Mouse (Mus musculus) adrenal gland, postnatal 25 days (tissue): ENCODE data around the gene Hsd17b11. TPM values are rescaled to one million over a fixed set of nuclear protein-coding genes. Genes with fewer than 3 reads are reported as not detected.
"Not testable (repeated sequence)": the region's sequence is repeated elsewhere in the genome, so short reads cannot be mapped to it uniquely, and the experiment has no call there.

Experiments used
- DNase-seq: peaks from one replicate; pipeline ENCODE4 v3.0.0; 2021; ENCODE audit warnings: mixed read lengths
- total RNA-seq: library from RNA; stranded (reverse); gene quantifications from 2 replicates; pipeline ENCODE4 v1.2.3, GENCODE M21; 2021

Hsd17b11 gene
- total RNA-seq, 1 experiment from 2014 or later: 83.2 TPM

- no peak for DNase-seq
Measured at GRCm38 (mm10) chr5:104035824-104036223, 14.1 kb upstream of the Hsd17b11 start.

DNA sequence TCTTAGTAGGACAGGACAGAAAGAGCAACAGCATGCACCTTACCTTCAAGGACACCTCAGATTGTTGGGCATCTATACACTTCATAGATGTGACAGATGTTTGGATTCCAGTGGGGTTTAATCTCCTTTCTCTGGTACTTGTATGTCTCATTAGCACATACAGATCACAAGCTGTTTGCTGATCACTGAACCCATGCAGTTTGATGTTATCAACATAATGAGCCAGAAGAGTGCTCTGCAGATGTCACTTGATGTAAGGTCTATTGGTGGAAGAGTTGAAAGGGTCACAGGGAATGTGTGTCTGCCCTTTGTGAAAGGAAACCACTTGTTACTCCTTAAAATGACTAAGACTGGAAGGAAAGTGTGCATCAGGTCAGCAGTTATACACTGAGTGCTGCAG, 13.3 kb upstream of the Hsd17b11 start:
- DNase-seq: no peak

GRCm38 (mm10) chr5:104032434-104033097, 10.8 kb upstream of the Hsd17b11 start:
- no peak for DNase-seq

GRCm38 (mm10) chr5:104025245-104025854, 3.6 kb upstream of the Hsd17b11 start:
- DNase-seq: no peak

GRCm38 (mm10) chr5:104024762-104025161, 3.0 kb upstream of the Hsd17b11 start:
- no peak for DNase-seq

DNA sequence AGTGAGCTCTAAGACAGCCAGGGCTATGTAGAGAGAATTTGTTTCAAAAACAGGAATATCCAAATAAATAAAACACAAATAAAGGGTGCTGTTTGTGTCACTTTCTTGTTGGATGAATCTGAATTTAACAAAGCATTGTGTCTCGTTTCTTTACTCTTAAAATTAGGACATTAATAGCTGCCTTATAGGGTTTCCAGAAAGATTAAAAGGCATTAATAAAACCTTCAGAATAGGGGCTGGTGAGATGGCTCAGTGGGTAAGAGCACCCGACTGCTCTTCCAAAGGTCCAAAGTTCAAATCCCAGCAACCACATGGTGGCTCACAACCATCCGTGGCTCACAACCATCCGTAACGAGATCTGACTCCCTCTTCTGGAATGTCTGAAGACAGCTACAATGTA, 2.5 kb upstream of the Hsd17b11 start:
- DNase-seq: not testable (repeated sequence)

GRCm38 (mm10) chr5:104023289-104024020, 1.7 kb upstream of the Hsd17b11 start:
- no peak for DNase-seq

DNA sequence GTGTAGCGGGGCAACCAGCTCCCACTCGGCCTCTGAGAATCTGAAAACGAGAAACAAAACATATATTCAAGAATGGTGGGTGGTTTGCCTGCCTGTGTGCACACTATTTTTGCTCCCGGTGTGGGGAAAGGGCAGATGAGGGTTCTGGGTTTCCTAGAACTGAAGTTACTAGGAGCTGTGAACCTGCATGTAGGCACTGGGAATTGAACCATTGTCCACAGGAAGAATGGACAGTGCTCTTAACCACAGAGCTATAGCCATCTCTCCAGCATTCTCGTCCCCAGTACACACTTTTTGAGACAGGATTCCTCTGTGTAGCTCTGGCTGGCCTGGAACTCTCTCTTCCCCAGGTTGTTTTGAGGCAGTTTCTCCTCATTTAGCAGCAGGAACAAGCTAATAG, 839 bp upstream of the Hsd17b11 start:
- DNase-seq: no peak

GRCm38 (mm10) chr5:104011419-104011818, 10.3 kb downstream of the Hsd17b11 start:
- DNase-seq: no peak

- no peak for DNase-seq
Measured at GRCm38 (mm10) chr5:104010261-104010660, 11.5 kb downstream of the Hsd17b11 start.

DNA sequence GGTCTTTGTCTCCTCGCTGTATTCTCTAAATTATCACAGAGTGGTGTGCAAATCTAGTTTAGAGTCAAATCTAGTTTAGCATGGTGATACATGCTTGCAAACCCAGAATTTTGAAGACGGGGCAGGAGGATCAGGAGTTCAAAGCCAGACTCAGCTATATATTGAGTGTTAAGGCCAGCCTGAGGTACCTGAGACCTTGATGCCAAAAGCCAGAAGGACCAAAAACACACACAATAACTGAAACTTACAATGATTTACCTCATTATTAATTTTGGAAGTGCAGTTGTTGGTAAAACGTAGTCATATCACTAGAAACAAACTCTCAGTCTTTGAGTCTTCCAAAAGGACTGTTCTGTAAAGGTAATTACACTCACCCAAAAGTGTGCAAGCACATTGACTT, 12.3 kb downstream of the Hsd17b11 start:
- DNase-seq: no peak

- no peak for DNase-seq
Measured at GRCm38 (mm10) chr5:104007801-104008200, 13.9 kb downstream of the Hsd17b11 start.

DNA sequence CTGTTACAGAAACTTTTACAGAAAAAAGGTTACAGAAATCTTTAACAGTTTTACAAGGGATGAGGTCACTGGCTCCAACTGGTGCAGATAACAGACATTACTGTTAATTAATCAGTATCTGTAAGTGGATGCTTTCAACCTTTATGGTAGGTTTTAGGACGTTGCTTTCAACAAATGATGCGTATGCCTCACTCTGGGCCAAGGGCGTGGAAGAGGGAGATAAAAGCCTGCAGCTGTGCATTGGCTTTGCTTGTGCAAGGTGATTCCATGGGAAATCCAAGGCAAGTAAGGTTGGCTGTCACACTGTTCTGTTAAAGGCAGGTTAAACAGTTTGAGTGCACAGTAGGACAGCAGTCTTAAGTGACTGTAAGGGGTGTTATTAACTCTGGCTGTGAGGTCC, 14.9 kb downstream of the Hsd17b11 start:
- DNase-seq: no peak

GRCm38 (mm10) chr5:104003955-104004354, 17.8 kb downstream of the Hsd17b11 start:
- no peak for DNase-seq

- DNase-seq: no peak
Measured at GRCm38 (mm10) chr5:104003256-104003931, 18.3 kb downstream of the Hsd17b11 start.

DNA sequence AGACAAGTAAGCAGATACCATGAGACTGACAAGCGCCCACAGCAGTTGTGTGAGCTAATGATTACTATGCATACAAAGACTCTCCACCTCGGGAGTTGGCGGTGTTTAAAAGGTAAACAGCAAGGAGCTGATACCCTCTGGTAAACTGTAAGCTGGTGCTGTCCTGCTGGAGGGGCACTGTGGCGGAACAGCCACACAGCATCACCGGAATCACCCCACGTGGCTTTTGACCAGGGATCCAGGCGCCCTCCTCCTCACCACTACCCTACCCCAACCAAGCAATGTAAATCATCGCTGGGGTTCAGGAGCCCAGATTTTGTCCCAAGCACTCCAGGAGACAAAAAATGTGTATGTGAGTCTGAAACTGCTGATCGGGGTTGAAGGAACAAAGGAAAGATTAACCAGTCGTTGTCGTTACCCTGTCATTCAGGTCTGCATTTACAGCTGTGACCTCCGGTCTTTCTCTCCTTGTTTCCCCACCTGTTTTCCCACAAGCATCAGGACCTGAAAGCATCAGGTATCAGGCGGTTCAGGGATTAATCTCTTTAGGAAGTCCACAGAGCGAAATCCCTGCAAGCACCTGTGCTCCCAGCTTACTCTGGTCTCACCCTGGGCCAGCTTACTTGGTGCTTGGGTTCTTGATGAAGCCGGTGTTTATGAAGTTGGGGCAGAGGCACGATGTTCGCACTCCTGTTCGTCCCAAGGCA, 19.0 kb downstream of the Hsd17b11 start:
- DNase-seq: no peak

- peak; percentile 85 for DNase-seq
Measured at GRCm38 (mm10) chr5:103999738-104000137, 22.0 kb downstream of the Hsd17b11 start.

DNA sequence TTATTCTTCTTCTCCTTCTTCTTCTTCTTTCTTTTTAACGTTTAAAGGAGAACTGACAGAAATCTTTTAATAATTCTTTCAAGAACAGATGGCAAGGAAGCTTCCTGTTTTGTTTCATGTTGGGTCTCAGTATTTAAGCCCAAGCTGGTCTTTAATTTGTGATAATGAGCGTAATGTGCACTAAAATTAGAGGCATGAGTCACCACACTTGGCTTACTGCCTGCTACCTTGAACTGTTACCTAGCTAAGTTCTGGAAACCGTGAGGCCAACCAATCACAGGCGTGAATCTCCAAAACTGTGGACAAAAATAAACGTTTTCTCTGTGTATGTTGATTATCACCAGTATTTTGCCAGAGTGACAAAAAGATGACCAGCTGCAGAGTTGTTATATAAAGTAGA, 23.0 kb downstream of the Hsd17b11 start:
- DNase-seq: peak; percentile 58

GRCm38 (mm10) chr5:103995181-103995580, 26.5 kb downstream of the Hsd17b11 start:
- DNase-seq: no peak

DNA sequence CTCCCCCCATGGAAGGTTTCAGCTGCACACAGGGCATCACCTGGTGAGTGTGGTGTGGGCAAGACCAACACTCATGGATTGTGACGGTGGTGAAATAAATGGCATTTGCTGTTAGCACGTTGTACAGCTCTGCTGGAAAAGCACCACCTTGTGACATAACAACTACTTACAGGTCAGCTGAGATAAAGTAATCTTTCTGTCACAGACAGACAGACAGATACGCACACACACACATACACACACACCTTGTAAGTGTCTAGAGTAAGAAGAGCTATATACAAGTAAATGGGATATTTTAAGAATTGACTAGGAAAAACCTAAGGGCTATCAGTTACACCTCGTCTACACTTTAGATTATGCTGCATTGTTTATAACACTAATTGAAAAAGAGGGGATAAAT, 27.1 kb downstream of the Hsd17b11 start:
- no peak for DNase-seq

DNA sequence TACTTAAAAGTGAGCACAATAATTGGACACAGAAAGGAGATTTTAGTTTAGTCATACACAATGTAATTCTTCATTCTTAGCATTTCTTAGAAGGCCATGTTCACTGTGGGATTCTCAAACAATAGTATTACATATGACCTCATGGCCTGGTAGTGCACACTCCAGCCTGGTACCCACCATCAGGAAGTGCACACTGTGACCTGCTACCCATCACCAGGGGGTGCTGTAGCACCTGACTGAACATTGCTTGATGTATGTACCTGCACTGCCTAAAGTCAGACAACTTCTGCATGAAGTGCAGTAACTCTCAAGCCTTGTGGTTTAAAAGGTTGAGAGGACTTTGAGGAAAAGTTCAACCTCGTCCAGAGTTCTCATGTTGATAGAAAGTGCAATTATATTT, 28.1 kb downstream of the Hsd17b11 start:
- no peak for DNase-seq

DNA sequence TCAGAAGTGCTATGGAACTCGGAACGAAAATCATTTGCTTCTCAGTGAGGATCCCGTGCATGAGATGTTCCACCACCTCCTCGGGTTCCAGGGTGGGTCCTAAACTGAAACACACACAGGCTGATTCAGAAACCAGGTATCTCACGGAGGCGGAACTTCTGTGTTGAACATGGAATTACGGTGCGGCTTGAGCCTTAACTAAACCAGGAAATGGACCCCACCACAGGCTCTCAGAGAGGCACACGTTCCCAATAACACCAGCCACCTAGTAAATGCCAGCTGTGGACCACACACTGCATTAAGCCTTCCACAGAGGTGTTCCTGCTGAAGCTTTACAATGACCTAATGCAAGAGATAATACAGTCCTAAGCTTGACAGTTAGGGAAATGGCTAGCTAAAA, 28.9 kb downstream of the Hsd17b11 start:
- DNase-seq: no peak
